Mouse (Mus musculus) limb, embryonic 12.5 days (tissue): ENCODE measurements around the gene Kctd19. TPM values are rescaled to one million over a fixed set of nuclear protein-coding genes. Genes with fewer than 3 reads are reported as not detected.
A peak's percentile ranks its signal among the peaks of the same experiment; 100 is the strongest.

Experiments used
- ATAC-seq: fragments of 200-750 bp; cut with Nextera tagmentation; 2 replicates; pipeline ENCODE4 v1.8.0; 2017; ENCODE audit warnings: low read depth, moderate TSS enrichment; ENCODE audit not compliant: insufficient number of reproducible peaks, insufficient read depth, low FRiP score, low TSS enrichment
- H3K27ac ChIP-seq: fragments of 300-500 bp; sonication (generic); 2 replicates; pipeline ENCODE4 v1.5.1; 2016; ENCODE audit warnings: mild to moderate bottlenecking, moderate library complexity
- H3K27me3 ChIP-seq: fragments of 300-500 bp; sonication (generic); 2 replicates; pipeline ENCODE4 v1.6.1; 2016; ENCODE audit warnings: mild to moderate bottlenecking, moderate library complexity
- H3K36me3 ChIP-seq: fragments of 300-500 bp; sonication (generic); 2 replicates; pipeline ENCODE4 v1.6.1; 2016; ENCODE audit warnings: mild to moderate bottlenecking, moderate library complexity
- H3K4me1 ChIP-seq: fragments of 300-500 bp; sonication (generic); replicated peaks from 2 replicates; pipeline ENCODE4 v1.6.1; 2016
- H3K4me2 ChIP-seq: fragments of 300-500 bp; sonication (generic); 2 replicates; pipeline ENCODE4 v1.6.1; 2016; ENCODE audit warnings: mild to moderate bottlenecking, moderate library complexity
- H3K4me3 ChIP-seq: fragments of 300-500 bp; sonication (generic); replicated peaks from 2 replicates; pipeline ENCODE4 v1.5.1; 2016; ENCODE audit warnings: mild to moderate bottlenecking
- H3K9ac ChIP-seq: fragments of 300-500 bp; sonication (generic); replicated peaks from 2 replicates; pipeline ENCODE4 v1.6.1; 2016; ENCODE audit warnings: mild to moderate bottlenecking, moderate library complexity
- H3K9me3 ChIP-seq: fragments of 300-500 bp; sonication (generic); 2 replicates; pipeline ENCODE4 v1.6.1; 2016; ENCODE audit warnings: mild to moderate bottlenecking, moderate library complexity
- WGBS: fragments of 180-500 bp; shearing (Covaris S2); methylation state at CpG from one replicate; pipeline ENCODE4 v1.1.7; 2016; 5-methylcytosine and 5-hydroxymethylcytosine counted together
- polyA plus RNA-seq: library from polyadenylated mRNA; unstranded; fragments of >200 nt; fragmentation: Nextera tagmentation; extraction: Ambion mirVana; gene quantifications from 2 replicates; pipeline ENCODE4 v1.2.1, GENCODE M21; 2016

The Kctd19 gene
- polyA plus RNA-seq, 1 experiment from 2014 or later: not detected

DNA sequence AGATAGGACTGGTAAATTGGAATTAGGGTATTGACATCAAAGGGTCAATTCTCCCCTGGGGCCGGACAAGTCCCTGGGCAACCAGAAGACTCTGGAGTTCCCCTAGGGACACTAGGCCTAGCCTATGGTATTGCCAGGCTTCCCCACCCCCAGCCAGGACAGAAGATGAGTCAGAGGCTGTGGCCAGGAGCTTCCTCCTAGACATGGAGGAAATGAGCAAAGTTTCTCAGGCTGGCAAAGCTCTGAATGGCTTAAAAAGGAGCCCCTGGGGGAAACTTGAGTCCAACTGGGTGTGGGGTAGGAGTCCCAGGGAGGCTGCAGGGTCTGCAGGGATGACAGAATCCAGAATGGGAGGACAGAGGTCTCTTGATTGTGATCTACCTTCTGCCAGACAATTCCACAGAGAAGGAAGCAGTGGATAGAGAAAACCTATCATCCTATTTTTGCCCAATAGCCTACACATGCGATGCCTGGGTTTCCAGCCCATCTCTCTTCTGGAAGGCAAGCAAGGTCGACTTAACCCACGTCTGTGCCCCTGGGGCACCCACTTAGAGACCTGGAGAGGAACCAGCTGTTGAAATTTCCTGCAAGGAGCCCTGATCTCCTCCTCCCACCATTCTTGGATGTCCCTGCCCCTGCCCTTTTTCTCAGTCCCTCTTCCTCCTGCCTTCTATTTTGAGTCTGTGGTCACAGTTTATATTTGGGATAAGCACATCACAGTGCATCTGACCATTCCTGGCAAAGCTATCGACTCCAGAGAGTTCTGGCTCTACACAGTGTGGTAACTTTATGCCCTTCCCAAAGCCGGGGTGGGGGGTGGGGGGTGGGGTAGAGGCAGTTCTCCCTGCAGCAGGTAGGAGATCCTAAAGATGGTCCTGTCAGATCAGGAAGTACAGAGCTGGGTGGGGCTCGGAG lies 68.0 kb downstream of the Kctd19 start:
- H3K9me3 ChIP-seq: no peaks in the 10 kb centered on the region
- peak overlapping the region; percentile 94 for H3K4me2 ChIP-seq
- H3K36me3 ChIP-seq: no peaks in the 10 kb centered on the region
- H3K4me1 ChIP-seq: peaks cover 28% of the 10 kb centered on the region
- WGBS: 65% methylated on average over 7 of the region's 7 CpGs
- ATAC-seq: no peak
- no peak overlapping the region for H3K9ac ChIP-seq
- no peak overlapping the region for H3K4me3 ChIP-seq
- H3K27ac ChIP-seq: peak overlapping the region; percentile 90; the same call in 1 of the 2 replicates
- no peaks in the 10 kb centered on the region for H3K27me3 ChIP-seq

DNA sequence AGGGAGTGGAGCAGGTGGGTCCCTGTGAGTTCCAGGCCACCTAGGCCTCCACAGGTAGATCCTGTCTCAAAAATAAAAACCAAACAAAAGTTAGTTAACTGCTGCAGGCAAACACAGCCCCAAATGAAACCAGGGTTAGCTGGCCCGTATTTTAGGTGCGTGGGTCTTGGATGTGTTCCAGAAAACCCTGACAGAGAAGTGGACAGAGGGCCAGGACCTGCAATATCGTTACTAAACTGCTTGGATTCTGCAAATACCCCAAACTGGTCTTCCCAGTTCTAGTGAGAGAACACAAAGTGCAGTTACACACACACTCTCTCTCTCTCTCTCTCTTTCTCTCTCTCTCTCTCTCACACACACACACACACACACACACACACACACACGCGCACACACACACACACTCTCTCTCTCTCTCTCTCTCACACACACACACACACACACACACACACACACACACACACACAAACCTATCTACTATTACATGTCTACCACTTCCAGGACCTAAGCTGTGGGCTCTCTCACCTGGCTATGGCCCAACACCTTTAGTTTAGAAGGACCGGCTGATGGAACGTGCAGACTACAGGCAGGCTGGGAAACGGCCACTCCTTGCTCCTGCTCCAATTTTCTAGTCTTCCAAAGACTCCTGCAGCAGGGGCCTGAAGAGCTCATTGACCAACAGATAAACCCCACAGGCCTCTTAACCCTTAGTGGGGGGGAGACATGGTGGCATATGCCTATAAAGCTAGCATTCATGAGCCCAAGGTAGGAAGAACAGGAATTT lies 69.3 kb downstream of the Kctd19 start:
- H3K9me3 ChIP-seq: no peaks in the 10 kb centered on the region
- H3K27me3 ChIP-seq: no peaks in the 10 kb centered on the region
- no peaks in the 10 kb centered on the region for H3K36me3 ChIP-seq
- H3K27ac ChIP-seq: no peak overlapping the region
- 72% methylated on average over 8 of the region's 8 CpGs for WGBS
- no peak for ATAC-seq
- no peak overlapping the region for H3K4me3 ChIP-seq
- H3K4me2 ChIP-seq: no peak overlapping the region
- H3K9ac ChIP-seq: no peak overlapping the region
- peaks cover 21% of the 10 kb centered on the region for H3K4me1 ChIP-seq

DNA sequence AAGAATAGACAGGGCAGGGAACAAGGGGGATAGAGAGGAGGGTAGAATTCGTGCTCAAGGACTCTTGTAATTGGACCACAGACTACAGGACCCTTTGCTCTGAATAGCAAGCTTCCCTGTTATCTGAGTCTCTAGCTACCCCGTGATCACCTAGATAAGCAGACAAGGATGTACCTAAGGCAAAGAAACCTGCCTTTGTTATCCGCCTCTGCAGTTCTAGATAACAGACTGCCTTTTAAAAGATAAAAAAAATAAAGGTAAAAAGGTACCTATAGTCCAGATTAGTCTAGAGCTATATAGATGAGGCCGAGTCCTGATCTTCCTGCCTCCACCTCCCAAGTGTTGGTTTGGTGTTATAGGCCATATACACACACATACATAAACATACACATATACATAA lies 70.5 kb downstream of the Kctd19 start:
- ATAC-seq: no peak
- Histone ChIP-seq H3K27me3 (no peaks in the 10 kb centered on the region), H3K4me2 (no peak overlapping the region), H3K36me3 (peaks cover 8% of the 10 kb centered on the region; the same call in 1 of the 2 replicates), H3K4me3 (no peak overlapping the region), H3K9ac (no peak overlapping the region), H3K9me3 (no peaks in the 10 kb centered on the region), H3K4me1 (peaks cover 27% of the 10 kb centered on the region), H3K27ac (no peak overlapping the region)
- WGBS: 85% methylated on average over 4 of the region's 4 CpGs

DNA sequence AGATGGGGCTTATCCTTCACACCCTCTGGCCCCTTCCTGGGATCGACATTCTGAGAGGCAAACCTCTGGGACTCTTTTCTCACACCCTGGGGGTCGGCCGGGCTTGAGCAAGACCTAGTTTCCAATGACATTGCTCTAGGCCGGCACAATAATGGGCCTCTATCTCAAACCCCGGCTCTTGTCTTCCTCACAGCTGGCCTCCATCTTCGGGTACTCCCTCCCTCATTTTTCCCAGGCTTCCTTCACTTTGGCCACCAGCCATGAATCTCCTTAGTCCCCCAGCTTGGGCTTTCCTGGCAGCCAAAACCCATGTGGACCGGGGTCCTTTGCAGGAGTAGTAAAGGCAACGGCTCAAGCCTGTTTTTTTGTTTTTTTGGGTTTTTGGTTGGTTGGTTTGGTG lies 71.9 kb downstream of the Kctd19 start:
- H3K4me3 ChIP-seq: no peak overlapping the region
- H3K9me3 ChIP-seq: no peaks in the 10 kb centered on the region
- H3K4me2 ChIP-seq: no peak overlapping the region
- no peak overlapping the region for H3K27ac ChIP-seq
- ATAC-seq: no peak
- H3K9ac ChIP-seq: no peak overlapping the region
- WGBS: 59% methylated on average over 8 of the region's 8 CpGs
- H3K27me3 ChIP-seq: 0 out of 2 replicates have a peak, but pooled peaks cover 6% of the 10 kb centered on the region
- H3K36me3 ChIP-seq: peaks cover 22% of the 10 kb centered on the region
- H3K4me1 ChIP-seq: peaks cover 20% of the 10 kb centered on the region

DNA sequence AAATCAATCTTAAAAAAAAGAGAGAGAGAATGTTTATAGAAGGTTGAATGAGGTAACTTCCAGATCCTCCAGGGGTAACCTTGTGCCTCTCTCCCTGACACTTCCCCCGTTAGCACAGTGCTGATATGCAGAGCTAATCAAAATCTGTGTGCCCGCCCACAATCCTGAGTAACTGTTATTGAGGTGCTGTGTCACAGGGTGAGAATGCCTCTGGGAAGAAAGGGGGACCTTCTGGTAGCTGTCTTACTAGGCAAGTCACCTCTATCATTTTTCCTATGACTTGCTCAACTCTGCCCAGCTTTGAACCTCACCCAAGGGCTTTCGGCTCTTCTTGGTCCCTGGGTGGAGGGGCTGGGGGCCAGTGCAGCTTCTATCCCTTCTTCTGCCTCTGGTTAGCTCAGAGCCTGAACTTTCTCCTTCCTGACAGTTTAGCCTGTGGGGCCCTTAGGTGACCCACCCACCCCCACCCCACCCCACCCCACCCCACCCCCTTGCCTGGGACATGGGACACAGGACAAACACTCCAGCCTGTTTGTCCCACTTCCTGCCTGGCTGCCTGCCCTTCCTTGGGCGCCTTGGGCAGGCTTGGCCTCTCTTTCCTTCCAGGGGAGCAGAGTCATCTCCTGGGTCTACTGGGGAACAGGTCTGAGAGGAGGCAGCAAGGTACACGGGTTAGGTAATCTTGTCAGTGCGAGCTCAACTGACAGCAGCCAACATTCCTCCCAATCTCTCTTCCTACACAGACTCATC lies 73.2 kb downstream of the Kctd19 start:
- 81% methylated on average over 6 of the region's 6 CpGs for WGBS
- no peak overlapping the region for H3K9ac ChIP-seq

DNA sequence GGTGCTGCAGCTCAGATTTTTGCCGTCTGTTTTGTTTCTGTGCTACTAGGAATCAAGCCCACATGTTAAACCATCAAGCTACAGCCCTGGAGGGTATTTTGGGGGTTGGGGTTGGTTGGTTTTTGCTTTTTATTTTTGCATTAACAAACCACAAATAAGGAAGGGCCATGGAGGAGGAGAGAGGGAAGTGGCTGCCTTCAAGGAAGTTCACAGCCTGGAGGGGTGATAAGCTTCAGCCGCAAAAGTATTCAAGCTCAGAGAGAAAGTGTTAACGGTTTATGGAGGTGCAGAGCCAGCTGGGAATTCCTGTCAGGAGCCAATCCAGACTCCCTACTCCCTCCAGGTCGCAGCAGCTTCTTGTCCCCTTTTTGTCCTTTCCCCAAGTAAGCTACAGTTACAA lies 74.3 kb downstream of the Kctd19 start:
- Histone ChIP-seq H3K36me3 (peaks cover 46% of the 10 kb centered on the region), H3K27me3 (0 out of 2 replicates have a peak, but pooled peaks cover 6% of the 10 kb centered on the region), H3K9me3 (no peaks in the 10 kb centered on the region), H3K27ac (peak overlapping the region; percentile 66; the same call in 1 of the 2 replicates), H3K4me1 (0 out of 2 replicates have a peak, but pooled peaks cover 6% of the 10 kb centered on the region), H3K4me3 (no peak overlapping the region), H3K4me2 (no peak overlapping the region), H3K9ac (peak overlapping the region; percentile 34; the same call in 1 of the 2 replicates)
- WGBS: 16% methylated on average over 4 of the region's 4 CpGs
- ATAC-seq: no peak

More for the DNA sequence above, 73.2 kb downstream of the Kctd19 start:
- Histone ChIP-seq H3K4me2 (no peak overlapping the region), H3K9me3 (no peaks in the 10 kb centered on the region), H3K4me3 (no peak overlapping the region), H3K27me3 (0 out of 2 replicates have a peak, but pooled peaks cover 6% of the 10 kb centered on the region), H3K4me1 (peaks cover 6% of the 10 kb centered on the region), H3K36me3 (peaks cover 35% of the 10 kb centered on the region), H3K27ac (no peak overlapping the region)
- no peak for ATAC-seq

DNA sequence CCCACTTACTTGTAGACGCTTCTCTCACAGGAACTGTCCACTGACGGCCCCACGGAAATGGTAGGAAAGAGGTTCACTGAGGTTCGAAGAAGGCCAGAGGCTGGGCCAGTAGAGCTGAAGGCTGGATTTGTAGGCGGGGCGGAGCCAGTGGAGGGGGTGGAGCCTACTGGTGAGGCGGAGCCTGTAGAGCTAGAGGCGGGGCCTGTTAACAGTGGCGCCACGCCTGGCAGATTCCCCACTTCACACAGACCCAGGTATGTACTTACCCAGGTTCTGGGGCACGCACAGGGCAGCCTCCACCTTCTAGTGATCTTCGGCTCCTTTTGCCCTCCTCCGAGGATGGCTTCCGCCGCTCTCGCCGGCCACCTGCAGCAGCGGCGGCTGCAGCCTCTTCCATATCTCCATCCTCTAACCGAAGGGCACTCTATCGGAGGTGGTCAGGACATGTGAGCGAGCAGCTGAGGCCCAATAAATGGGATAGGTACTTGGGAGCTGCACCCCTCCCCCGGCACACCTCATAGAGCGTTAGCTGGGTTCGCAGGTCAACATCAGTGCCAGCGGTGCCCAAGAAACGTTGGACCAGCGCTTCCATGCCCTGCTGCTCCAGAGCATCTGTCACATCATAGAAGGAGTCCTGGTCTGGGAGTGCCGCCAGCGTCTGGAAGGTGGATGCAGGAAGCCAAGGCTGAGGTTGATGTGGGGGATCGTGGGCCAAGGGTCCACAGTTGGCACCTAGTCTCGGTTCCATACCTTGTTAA lies 76.8 kb downstream of the Kctd19 start:
- WGBS: 42% methylated on average over 32 of the region's 32 CpGs
- H3K4me3 ChIP-seq: no peak overlapping the region
- H3K4me2 ChIP-seq: no peak overlapping the region
- no peak overlapping the region for H3K27ac ChIP-seq
- no peaks in the 10 kb centered on the region for H3K9me3 ChIP-seq
- H3K36me3 ChIP-seq: peaks cover 71% of the 10 kb centered on the region
- 0 out of 2 replicates have a peak, but pooled peaks cover 6% of the 10 kb centered on the region for H3K4me1 ChIP-seq
- H3K9ac ChIP-seq: no peak overlapping the region
- ATAC-seq: 0 out of 2 replicates have a peak, but pooled peaks have one; percentile 10
- H3K27me3 ChIP-seq: 0 out of 2 replicates have a peak, but pooled peaks cover 6% of the 10 kb centered on the region

Other genes starting within 250 kb of the Kctd19 start
- gene Cbfb, start 242.8 kb downstream of the Kctd19 start, polyA plus RNA-seq: 108 and 109 TPM in 2 replicates
- gene D230025D16Rik, start 188.4 kb downstream of the Kctd19 start, polyA plus RNA-seq: 25.9 and 27.2 TPM in 2 replicates
- gene B3gnt9, start 158.3 kb downstream of the Kctd19 start, polyA plus RNA-seq: 5.9 and 6.8 TPM in 2 replicates
- 16.0 and 16.6 TPM in 2 replicates for gene Tradd, start 148.9 kb downstream of the Kctd19 start, polyA plus RNA-seq
- 1.7 and 1.9 TPM in 2 replicates for gene Fbxl8, start 148.9 kb downstream of the Kctd19 start, polyA plus RNA-seq
- 0.13 and 0.18 TPM in 2 replicates for gene Hsf4, start 143.7 kb downstream of the Kctd19 start, polyA plus RNA-seq
- 1.6 TPM in 2 replicates for gene Nol3, start 137.4 kb downstream of the Kctd19 start, polyA plus RNA-seq
- 15.6 and 19.6 TPM in 2 replicates for gene 4931428F04Rik, start 123.6 kb downstream of the Kctd19 start, polyA plus RNA-seq
- gene Exoc3l, start 117.4 kb downstream of the Kctd19 start, polyA plus RNA-seq: 10.0 and 10.2 TPM in 2 replicates
- gene E2f4, start 115.8 kb downstream of the Kctd19 start, polyA plus RNA-seq: 75.6 and 91.3 TPM in 2 replicates
- gene Elmo3, start 107.9 kb downstream of the Kctd19 start, polyA plus RNA-seq: 4.3 and 4.4 TPM in 2 replicates
- gene Lrrc29, start 87.2 kb downstream of the Kctd19 start, polyA plus RNA-seq: 1.5 TPM in 2 replicates
- gene Tmem208, start 87.1 kb downstream of the Kctd19 start, polyA plus RNA-seq: 95.6 and 109 TPM in 2 replicates
- gene Fhod1, start 65.5 kb downstream of the Kctd19 start, polyA plus RNA-seq: 1.6 and 2.3 TPM in 2 replicates
- 7.0 and 7.6 TPM in 2 replicates for gene Slc9a5, start 64.7 kb downstream of the Kctd19 start, polyA plus RNA-seq
- gene Plekhg4, start 40.2 kb downstream of the Kctd19 start, polyA plus RNA-seq: 0.72 and 0.80 TPM in 2 replicates
- 0.12 and 0.39 TPM in 2 replicates for gene Lrrc36, start 69 bp upstream of the Kctd19 start, polyA plus RNA-seq
- gene Tppp3, start 58.0 kb upstream of the Kctd19 start, polyA plus RNA-seq: 25.3 and 28.9 TPM in 2 replicates
- gene Zdhhc1, start 83.4 kb upstream of the Kctd19 start, polyA plus RNA-seq: 34.8 and 36.9 TPM in 2 replicates
- 28.2 and 30.6 TPM in 2 replicates for gene Hsd11b2, start 105.3 kb upstream of the Kctd19 start, polyA plus RNA-seq
- gene Atp6v0d1, start 152.5 kb upstream of the Kctd19 start, polyA plus RNA-seq: 60.5 and 61.5 TPM in 2 replicates
- 11.3 and 16.8 TPM in 2 replicates for gene Ripor1, start 191.8 kb upstream of the Kctd19 start, polyA plus RNA-seq
- 149 and 160 TPM in 2 replicates for gene Ctcf, start 223.1 kb upstream of the Kctd19 start, polyA plus RNA-seq
- gene Agrp, start 223.9 kb upstream of the Kctd19 start, polyA plus RNA-seq: 0.97 and 1.4 TPM in 2 replicates